Mouse (Mus musculus) kidney, postnatal 25 days (tissue): ENCODE data around the gene Tfap2a.

Experiments
- DNase-seq, 2 experiments: peaks; one replicate each; pipeline ENCODE4 v3.0.0; 2021; ENCODE audit warnings: mixed read lengths in 2 of 2

Gene Tfap2a

DNA sequence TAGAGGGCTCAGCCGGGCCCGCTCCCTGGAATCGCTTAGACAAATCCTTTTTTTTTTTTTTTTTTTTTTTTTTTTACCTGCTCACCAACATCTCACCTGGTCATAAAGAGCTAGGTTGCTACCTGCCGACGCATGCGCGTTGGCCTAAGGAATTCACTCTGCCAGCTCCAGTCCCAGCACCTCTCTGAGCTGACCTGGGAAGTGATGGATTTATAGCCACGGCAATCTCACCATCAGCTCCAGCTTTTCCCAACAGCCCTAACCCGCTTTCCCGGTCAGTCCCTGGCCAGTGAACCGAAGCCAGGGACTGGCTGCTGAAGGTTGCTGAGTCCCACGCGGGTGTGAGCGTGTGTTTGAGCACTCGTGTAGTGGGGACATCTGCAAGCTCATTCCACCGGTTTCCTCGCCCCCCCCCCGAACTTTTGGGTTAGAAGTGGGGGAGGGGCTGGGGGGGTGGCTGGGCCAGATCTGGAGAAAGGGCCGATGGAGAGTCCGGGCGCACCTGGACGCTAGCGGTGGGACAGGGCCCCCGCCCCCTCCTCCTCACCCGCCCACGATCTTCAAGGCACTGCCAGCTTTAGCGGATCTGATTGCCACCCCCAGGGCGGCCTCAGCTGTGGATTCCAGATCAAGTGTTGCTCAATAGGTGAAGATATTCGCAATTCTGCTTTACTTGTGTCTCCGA is at the start of gene Tfap2a:
Gene Tfap2a (minus strand): TSS at position 181 of the 685 bp plus-strand sequence.
- peak; percentile 45 to 81 for DNase-seq

DNA sequence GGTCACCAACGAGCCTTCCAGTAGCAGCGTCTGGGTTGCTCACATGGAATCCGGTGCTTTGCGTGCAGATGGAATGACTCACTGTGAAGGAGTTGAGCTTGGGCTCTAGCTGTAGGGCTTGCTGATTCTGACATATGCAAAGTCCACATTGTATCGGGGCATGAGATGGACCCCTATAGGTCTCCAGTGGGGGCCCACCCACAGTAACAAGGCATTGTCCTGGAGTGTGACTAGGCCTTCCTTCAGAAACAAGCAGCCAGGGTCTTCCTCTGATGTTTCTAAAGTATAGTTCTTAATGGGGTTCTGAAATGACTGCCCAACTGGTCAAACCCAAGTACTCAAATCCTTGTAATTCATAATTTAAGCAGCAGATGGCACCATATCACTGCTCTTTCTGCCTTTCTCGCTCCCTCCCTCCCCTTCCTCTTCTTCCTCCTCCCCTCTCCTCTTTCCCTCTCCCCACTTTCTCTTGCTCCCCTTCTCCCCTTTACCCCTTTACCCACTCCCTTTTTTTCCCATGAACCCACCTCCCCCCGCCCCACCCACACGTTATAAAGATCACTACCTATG is 46.1 kb upstream of the Tfap2a start:
- no peak for DNase-seq

DNA sequence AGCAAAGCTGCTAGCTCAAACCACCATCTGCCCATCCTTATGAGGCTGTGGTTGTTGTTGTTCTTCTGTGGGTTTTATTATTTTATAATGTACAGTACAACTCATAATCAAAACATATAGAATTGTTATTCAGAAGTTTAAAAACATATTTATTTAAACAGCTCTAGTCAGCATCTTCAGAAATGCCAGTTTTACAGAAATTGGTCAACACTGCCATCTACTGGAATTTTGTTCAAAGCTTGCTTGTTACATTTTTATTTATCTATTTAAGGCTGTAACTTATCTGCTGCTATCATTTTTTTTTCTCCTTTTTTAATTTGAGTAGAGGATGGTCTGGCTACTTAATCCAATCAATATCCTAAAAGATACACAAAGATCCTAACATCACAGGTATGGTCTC is 19.8 kb upstream of the Tfap2a start:
- no peak for DNase-seq

DNA sequence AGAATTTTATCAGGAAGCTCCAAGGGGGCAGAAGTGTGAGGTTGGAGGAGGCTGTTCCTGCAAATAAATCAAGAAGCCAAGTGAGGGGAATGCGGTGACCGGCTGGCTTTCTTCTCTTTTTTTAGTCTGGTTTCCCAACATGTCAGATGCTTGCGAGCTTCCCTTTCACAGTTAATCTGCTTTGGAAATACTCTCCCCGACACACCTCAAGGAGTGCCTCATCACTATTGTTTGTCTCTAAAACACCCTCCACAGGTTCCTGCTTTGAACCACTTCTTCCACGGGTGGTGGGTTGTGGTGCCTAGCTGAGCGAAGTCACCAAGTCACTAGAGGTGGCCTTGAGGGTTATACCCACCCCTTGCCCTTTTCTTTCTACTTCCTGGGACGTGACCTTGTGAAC is 18.2 kb upstream of the Tfap2a start:
- DNase-seq: no peak

DNA sequence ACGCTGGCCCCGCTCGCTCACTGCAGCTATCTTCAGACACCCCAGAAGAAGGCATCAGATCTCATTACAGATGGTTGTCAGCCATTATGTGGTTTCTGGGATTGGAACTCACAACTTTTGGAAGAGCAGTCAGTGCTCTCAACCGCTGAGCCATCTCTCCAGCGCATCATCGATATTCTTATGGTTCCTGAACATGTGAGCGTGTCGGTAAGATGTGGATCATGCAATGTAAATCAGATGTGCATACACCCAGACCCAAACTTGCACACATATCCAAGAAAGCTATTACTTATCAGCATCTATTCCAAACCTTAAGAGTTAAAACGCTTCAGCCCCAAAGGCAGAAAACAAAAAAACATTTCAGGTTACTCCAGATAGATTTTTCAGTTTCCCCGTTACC is 15.9 kb upstream of the Tfap2a start:
- no peak for DNase-seq

DNA sequence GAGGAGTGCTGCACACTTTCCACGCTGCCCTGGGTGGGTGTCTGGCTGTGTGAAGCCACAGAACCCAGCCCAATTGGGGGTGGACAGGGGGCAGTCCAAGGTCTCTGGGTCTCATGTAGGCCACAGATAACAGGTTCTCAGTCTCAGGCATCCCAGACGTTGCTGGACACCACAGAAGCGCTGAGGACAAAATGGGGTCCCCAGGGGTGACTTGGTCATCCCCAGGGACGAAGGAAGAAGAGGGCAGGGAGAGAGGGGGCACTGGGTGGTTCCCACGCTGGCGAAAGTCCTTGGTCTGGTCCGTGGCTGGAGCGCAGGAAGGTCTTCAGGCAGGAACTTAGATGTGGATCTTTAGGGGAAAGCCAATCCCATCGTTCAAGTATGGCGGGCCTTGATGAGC is 13.7 kb upstream of the Tfap2a start:
- DNase-seq: peak in 1 of 2 experiments; percentile 17

DNA sequence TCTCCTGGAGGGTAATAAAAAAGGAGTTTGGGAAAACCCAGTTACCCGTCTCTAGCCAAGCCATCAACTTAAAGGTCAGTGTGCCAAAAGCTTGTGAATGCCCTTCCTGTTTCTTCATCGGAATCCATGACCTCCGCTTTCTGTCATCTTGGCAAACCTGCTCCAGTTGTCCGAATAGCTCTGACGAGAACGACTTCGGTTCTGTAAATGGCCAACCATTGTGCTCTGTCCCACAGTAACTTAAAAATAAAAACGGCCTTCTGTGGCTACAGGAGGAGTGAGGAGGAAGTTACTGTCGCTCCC is 11.4 kb upstream of the Tfap2a start:
- DNase-seq: no peak

DNA sequence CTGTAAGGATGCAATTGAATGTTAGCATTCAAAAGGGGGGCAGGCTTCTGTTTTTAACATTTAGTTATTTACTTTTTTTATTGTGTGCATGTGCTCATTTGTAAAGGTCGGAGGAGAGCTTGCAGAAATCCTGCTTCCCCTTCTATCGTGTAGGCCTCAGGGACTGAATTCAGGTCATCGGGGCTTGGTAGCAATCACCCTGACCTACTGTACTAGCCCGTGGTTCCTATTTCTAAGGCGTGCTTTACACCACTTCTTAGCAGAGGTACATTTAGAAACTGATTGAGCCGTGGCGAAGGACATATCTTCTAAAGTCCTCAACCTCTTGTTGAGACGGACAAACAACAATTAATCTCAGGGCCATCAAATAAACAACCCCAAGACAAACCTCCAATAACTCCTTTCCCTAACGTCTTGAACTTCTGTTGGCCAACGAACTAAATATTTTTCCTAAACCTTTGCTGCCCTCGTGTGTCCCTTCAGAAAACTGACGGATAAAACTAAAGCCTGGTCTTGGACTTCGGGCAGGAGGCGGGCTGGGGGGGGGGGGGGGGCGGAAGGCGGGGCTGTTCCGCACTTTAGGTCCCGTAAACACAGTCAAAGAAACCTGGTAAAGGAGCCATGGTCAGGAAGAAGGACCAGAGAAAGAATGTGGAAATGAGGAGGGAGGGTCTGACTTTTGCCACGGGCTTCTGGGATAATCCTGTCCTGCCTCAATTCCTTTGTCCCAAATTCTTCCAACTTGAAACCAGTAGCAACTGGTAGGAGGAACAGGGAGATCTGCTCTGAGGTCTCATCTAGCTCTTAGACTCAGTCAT is 10.8 kb upstream of the Tfap2a start:
- no peak for DNase-seq

DNA sequence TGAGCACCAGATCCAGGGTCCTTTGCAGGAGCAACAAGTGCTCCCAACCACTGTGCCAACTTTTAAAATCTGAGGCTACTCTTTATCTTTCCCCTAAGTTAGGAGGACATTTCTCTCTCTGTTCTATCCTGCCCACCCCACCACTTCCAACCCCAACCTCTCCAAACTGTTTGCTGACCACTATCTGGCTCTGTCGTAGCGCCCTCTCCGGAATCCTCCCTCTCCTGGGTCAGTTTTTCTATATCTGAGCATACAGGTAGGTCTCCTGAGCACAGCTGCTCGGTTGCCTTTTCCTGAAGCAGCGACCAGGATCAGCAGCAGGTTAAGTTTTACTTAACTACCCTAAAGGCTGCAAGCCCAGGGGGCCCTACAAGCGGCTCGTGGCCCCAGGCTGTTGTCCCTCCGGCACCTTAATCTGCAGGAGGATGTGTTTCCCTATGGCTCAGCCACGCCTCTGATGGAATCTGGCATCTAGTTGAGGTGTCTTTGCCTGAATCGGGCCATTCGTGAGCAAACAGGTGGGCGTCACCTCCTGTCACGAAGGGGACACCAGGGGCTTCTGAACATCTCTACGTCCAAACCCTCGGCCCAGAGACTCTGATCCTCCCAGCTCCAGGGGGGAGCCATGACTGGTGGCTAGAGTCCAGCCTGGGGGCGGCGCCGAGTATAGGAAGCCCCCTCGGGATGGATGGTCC is 6.1 kb upstream of the Tfap2a start:
- DNase-seq: no peak

DNA sequence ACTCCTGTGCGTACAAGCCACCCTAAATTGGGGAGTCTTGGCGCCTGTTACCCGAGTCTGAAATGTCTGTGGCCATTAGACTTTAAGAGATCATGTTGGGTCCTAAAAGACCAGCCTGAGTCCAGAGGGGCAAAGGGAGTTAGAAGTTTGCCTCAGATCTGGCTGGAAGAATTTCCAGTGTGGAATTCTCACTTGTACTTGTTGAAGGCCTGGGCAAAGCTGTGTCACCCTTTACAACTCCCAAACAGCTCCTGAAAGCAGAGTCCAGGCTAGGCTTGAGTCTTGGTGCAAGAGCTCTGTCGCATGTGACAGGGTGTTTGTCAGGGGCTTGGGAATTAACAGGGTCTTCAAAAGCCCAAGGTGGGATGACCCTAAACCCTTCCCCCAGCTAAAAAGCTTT is 5.0 kb upstream of the Tfap2a start:
- no peak for DNase-seq

DNA sequence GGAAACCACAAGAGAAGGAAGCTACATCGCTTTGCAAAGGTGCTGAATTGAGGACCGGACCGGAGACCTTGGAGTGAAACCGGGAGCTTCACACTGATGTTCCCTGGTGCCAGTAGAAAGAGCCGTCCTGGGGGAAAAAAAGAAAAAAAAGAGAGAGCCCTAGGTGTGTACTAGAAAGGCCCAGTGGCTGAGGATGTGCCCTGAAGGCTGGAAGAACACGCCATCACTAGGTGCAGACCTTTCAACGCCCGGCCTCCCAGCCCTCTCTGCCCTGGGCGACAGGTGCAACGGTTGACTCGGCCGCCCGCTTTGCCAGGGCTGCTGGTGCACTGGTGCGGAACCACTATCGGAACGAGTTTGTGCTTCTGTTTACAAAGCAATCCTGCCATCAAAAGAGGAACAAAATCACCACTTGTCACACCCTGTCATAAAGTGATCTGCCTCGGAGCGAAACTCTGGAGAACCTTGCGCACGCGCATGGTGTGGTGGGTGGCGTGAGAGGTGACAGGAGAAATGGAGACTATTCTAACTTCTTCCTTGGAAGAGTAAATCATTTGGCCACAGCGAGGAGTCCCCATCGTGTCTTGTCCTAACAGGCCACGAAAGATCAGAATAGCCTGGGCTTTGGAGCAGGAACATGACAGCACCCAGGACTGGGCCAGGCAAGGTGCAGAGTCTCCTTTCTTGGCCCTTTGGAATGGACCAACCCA is 3.8 kb upstream of the Tfap2a start:
- no peak for DNase-seq

DNA sequence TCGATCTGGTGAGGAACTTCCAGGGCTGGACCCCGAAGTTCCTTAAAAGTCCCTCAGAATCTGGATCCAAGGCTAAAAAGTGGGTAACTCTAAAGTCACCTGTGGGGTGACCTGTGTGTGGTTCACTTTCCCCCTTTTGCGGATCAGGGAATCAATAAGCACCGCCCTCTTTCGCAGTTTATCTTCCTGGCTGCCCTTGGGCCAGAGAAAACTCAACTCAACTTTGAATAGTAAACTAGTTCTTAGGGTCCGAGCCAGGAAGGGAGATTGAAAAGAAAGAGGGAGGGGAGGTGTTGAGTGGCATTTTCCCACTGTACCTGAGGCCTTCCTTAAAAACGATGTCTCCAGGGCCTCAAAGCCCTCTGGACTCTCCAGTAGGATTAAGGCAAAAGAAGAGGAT is 3.3 kb upstream of the Tfap2a start:
- no peak for DNase-seq

DNA sequence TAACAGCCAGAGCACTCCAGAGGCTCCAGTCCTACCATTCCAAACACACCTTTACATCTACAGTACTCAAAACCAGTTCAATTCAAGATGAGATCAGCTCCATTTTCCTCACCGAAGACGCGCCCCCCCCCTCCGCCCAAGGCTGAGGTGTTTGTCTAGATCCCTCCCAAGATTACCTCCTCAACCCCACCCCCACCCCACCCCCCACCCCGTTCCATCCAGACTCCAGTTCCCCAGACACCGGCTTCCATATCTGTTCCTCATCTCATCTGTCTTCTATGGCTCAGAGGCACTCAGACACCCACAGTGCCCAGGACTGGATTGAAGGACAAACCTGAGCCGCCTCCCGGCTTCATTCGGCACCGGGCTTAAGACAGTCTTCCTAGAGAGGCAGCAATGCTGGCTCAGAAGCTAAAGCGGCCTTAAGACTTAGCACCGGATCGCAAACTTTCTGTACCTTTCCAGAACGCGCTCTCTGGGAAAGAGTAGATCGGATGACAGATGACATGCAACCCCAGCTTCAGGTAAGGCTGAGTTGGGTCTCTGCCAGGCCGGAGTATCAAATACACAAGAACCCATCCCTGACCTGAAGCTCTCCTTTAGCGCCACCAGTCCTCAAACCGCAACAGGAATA is 2.7 kb upstream of the Tfap2a start:
- DNase-seq: no peak

DNA sequence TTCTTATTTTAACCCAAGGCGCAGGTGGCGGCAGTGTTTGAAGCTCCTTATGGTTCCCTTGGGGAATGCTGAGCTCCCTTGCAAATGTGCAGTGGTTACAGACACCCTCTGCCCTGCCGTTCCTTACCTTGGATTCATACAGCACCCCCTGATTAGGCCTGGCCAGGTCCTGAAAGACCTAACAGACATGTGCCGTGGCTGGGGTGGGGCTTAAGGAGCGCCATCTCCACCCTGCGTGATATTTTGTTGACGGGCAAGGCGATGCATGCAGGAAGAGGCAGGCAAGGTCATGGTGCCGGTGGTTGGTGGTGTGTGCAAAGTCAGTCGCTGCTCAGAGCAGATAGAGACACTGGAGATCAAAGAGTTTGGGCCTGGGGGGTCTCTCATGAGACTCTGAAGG is 1.7 kb upstream of the Tfap2a start:
- no peak for DNase-seq

DNA sequence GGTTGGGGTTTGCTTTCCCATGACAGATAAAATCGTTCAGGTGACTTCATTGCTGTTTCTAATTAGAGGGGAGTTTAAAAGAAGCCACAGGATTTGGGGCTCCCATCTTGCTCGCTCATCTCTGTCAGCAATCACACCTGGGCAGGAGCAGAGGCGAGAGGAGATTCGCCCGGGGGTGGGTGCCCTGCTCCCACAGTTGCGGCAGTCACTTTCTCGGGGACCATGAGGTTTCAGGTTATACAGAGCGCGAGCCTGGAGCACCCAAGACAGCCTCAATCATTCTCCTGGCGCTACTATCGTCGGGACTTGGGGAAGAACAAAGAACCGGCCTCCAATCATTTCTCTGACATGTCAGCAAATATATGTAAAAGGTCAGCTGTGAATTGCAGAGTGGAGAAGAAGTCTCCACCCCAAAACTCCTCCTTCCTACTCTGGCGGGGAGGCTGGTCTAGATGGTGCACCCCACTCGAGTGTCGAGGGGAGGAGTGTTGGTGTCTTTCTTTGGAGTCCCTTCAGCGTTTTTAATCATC is 1.0 kb upstream of the Tfap2a start:
- DNase-seq: no peak

DNA sequence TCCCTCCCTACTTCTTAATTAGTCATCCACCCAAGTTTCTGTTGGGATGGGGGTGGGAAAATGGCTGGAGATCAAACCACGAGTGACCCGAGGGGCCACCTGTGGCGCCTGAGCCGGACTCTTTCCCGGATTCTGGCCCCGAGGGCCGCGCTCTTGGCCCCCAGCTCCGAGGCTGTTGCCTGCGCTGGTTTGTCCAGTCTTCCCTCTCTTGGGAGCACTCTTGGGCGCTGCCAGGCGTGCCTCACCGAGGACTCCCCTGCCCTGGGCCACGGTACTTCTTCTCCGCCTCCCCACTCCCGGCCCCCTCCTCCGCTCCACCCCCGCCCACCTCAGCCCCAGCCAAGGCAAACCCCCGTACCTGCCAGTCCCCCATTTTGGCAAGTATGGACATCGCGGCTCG is 415 bp downstream of the Tfap2a start:
- DNase-seq: no peak

DNA sequence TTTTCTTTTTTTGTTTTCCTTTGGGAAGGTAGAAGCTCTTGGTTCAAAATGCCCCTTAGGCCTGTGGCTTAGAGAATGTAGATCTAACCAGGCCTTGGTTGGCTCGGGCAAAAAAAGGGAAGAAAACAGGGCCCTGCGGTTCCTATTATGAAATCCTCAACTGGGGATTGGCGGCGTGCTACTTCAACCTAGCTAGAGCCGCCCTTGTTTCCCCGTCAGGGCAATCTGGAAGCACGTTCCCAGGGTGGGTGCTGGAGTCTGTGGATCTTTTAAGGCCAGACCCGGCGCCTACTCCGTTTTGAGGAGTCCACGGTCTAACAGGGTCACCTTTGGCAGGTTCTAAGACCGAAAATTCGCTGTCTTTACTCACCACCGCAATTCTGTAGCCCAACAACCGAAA is 1.1 kb downstream of the Tfap2a start:
- peak in 1 of 2 experiments; percentile 35 for DNase-seq

DNA sequence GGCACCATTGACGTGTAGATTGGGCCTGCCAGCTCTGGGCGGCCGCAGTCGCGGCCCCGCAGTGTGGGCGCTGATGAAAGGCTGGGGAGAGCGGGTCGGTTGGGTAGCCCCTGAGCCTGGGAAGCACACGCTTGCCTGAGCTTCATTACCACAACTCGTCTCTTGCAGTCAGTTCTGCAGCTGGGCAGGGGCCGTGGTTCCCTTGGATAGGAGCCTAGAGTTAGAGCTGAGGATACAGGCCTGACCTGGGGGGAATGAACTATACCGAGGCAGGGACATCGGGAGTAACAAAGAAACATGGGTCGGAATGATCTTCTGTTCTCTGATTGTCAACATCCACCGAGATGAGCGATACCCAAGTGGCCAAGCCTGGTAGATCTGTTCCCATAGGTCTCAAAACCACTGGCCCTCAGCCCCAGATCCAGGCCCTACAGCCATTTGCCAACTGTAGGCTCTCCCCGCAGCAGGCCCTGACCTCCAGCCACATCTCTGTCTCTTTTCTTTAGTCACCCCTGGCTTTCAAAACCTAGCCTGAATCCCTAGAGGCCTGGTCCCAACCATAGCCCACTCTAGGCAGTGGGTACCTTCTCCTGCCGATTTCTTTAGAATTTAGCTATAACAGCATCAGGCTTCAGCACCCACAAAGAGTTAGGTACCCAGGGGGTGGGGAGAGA is 1.9 kb downstream of the Tfap2a start:
- DNase-seq: no peak

DNA sequence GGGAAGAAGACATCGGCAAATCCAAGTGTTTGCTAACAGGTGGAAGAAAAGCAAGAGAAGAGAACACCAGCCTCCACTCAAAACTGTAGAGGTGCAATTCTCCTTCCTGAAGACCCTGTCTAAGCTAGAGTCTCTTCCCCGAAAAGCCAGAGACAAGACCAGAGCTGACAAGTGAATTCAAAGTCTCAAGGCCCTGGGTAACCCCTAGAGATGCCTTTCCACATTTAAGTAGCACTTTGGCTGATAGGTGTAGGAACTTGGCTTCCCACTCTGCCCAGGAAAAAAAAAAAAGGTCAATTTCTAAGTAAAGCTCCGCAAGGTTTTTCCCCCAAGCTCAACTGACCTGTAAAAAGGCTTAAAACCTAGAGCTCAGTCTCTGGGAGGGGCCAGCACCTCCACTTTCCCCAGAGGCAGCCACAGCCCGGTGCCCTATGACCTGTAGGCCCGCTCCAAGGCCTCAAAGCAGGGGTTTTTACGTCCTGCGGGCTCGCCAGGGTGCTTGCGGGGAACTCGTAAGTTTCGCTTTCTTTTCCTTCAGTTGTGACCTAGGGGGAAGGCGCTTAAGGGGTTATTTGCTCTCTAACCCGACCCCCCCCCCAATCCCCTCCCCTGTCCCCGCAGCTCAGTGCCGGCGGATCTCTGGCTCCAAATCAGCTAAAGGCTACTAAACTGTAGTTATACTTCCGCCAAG is 2.6 kb downstream of the Tfap2a start:
- DNase-seq: no peak

DNA sequence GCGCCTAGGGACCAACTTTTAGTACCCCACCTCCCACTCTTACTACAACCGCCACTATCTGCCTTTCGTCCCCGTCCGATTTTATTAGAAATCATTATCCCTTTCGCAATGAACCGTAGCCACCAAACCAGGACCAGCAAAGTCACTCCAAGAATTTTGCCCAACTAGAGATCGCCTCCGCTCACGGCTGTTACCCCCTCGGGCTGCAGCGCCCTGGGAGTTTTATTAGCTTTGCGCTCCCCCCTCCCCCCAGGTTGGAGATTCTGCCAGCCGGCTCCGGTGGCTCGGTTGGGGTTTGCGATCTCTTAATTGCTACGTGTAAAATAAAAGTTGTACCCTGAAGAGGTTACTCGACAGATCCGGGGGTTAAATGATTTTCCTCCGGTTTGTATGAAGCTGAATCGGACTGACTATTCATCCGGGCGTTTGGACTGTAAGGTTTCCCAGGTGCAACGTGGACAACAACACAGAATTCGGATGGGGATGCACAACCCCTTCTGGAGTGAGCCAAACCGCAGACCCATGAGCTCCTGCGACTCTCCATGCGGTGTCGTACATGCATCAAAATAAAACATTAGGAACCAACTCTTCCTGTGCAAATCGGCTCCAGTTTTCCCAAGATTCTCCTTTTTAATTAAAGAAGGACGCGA is 3.7 kb downstream of the Tfap2a start:
- DNase-seq: peak in 1 of 2 experiments; percentile 34
